Mouse (Mus musculus): Measurements from ENCODE around the gene Zfyve28.

DNA sequence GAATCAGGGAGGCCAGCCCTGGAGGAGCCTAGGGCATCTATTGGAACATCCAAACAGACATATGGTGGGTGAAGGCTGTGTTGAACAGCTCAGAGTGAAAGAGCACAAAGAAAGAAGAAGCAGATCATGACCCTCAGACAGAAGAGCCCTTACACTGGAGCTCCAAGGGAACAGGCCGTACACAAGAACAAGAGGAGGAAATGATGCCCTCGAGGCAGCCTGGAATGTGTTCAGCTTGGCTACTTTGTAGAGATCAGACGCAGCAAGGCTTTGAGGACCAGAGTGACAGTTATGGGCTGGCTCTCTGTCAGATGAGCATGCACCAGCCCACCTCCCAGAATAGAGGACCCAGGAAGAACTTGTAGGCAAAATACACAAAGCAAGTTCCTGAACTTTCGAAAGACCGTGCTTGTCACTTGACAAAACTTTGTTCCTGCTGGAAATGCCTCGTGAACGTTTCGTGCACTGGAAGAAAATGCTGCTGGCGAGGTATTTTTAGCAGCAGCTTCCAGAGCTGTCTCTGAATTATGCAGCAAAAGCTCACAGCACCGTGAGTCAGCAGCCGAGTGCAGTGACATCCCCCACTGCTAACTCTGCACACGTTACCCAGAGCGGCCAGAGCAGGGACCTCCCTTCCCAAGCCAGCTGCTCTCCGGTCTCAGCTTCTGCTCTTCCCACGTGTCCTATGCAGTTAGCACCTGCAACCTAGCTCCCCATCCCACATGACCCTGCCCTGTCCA is 45.9 kb downstream of the Zfyve28 start:
- TF ChIP-seq POLR2A (IDR thresholded peaks at IDR 0.05; ENCODE audit: borderline replicate concordance, control insufficient read depth, low read depth, low read length) (no peak), CTCF (IDR thresholded peaks at IDR 0.05; ENCODE audit: control insufficient read depth, insufficient read depth, low read length) (no peak)
